Comparison of ENCODE assay signal across 8 mouse cellular contexts in the genomic region with DNA sequence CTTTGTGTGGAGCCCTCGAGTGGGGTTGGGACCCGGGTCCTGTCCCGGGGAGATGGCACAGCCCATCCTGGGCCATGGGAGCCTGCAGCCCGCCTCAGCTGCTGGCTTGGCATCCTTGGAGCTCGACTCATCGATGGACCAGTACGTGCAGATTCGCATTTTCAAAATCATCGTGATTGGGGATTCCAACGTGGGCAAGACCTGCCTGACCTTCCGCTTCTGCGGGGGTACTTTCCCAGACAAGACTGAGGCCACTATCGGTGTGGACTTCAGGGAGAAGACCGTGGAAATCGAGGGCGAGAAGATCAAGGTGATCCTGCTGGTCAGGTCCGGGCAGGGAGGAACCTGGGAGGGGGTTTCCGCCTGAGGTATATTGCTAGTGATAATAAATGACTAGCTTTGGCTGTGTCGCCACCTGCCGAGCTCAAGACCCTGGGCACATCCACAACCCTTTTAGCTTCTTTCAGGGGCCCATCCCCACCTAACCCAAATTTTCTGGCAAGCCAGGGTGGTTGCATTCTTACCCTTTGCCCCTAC. TPM values are rescaled to one million over a fixed set of nuclear protein-coding genes. Genes with fewer than 3 reads are reported as not detected.
DNase-seq lines count a peak whose midpoint lies in the region; ATAC-seq and TF ChIP-seq lines count a peak whose summit lies in the region.

No protein-coding gene starts in this region.

- TF ChIP-seq EP300 in stomach, postnatal 0 days (optimal IDR thresholded peaks at IDR 0.05) = no peak

- no peak for TF ChIP-seq CTCF in stomach, postnatal 0 days (IDR thresholded peaks at IDR 0.05; ENCODE audit: low read depth)

- no peak for DNase-seq in heart, adult 11 months
- DNase-seq in CD4-positive, CD25-positive, alpha-beta regulatory T cell, adult 2 months (ENCODE audit: low read depth, low spot score) = peak; percentile 20
- no peak for DNase-seq in forebrain, embryonic 10.5 days (ENCODE audit: extremely low spot score, low spot score)
- no peak for DNase-seq in stomach, postnatal 0 days (ENCODE audit: low spot score)
- no peak for DNase-seq in spleen, postnatal 36 days (ENCODE audit: low spot score in 2 of 2)

- H3K27ac ChIP-seq in heart, embryonic 12.5 days (ENCODE audit: poor library complexity, severe bottlenecking) = no peak overlapping the region
- peak overlapping the region; percentile 86 for H3K27ac ChIP-seq in forebrain, embryonic 10.5 days
- no peak overlapping the region for H3K27ac ChIP-seq in liver, embryonic 12.5 days
- H3K27ac ChIP-seq in stomach, postnatal 0 days (replicated peaks) = no peak overlapping the region

- peak overlapping the region; percentile 86 for H3K4me2 ChIP-seq in heart, embryonic 12.5 days
- H3K4me2 ChIP-seq in liver, embryonic 12.5 days = peak overlapping the region; percentile 67
- H3K4me2 ChIP-seq in stomach, postnatal 0 days (replicated peaks; ENCODE audit: low read depth) = peak overlapping the region; percentile 70

- no peak for ATAC-seq in heart, embryonic 12.5 days (ENCODE audit: insufficient number of reproducible peaks, low FRiP score)
- ATAC-seq in liver, embryonic 12.5 days = no peak
- ATAC-seq in stomach, postnatal 0 days (ENCODE audit: low FRiP score, low TSS enrichment) = no peak
- ATAC-seq in activated CD4-positive, CD25-positive, alpha-beta regulatory T cell, adult 4 months = no peak

- 21% methylated on average over 20 of the region's 20 CpGs for WGBS in heart, embryonic 12.5 days
- 15% methylated on average over 20 of the region's 20 CpGs for WGBS in forebrain, embryonic 10.5 days
- 15% methylated on average over 20 of the region's 20 CpGs for WGBS in liver, embryonic 12.5 days (ENCODE audit: insufficient replicate concordance)
- 19% methylated on average over 19 of the region's 20 CpGs for WGBS in stomach, postnatal 0 days

- 0 out of 2 replicates have a peak, but pooled peaks cover 4% of the 10 kb centered on the region for H3K4me1 ChIP-seq in heart, embryonic 12.5 days (replicated peaks)
- H3K4me1 ChIP-seq in forebrain, embryonic 10.5 days = peaks cover 17% of the 10 kb centered on the region
- 0 out of 2 replicates have a peak, but pooled peaks cover 3% of the 10 kb centered on the region for H3K4me1 ChIP-seq in liver, embryonic 12.5 days
- no peaks in the 10 kb centered on the region for H3K4me1 ChIP-seq in stomach, postnatal 0 days (replicated peaks; ENCODE audit: control insufficient read depth, insufficient read depth)

- no peaks in the 10 kb centered on the region for H3K36me3 ChIP-seq in heart, embryonic 12.5 days
- no peaks in the 10 kb centered on the region for H3K36me3 ChIP-seq in forebrain, embryonic 10.5 days (replicated peaks)
- H3K36me3 ChIP-seq in liver, embryonic 12.5 days = no peaks in the 10 kb centered on the region
- no peaks in the 10 kb centered on the region for H3K36me3 ChIP-seq in stomach, postnatal 0 days (ENCODE audit: control insufficient read depth, insufficient read depth, low read length)

- no peaks in the 10 kb centered on the region for H3K27me3 ChIP-seq in heart, embryonic 12.5 days (replicated peaks)
- no peaks in the 10 kb centered on the region; the same call in 1 of the 2 replicates for H3K27me3 ChIP-seq in forebrain, embryonic 10.5 days (ENCODE audit: poor library complexity, severe bottlenecking)
- peaks cover 26% of the 10 kb centered on the region for H3K27me3 ChIP-seq in liver, embryonic 12.5 days (replicated peaks)
- H3K27me3 ChIP-seq in stomach, postnatal 0 days (ENCODE audit: control insufficient read depth, insufficient read depth, low read length) = no peaks in the 10 kb centered on the region

- H3K9me3 ChIP-seq in heart, embryonic 12.5 days (replicated peaks) = no peaks in the 10 kb centered on the region
- H3K9me3 ChIP-seq in forebrain, embryonic 10.5 days = no peaks in the 10 kb centered on the region
- H3K9me3 ChIP-seq in liver, embryonic 12.5 days (replicated peaks) = no peaks in the 10 kb centered on the region
- no peaks in the 10 kb centered on the region for H3K9me3 ChIP-seq in stomach, postnatal 0 days (ENCODE audit: control insufficient read depth, low read length)

- H3K4me3 ChIP-seq in heart, embryonic 12.5 days = peak overlapping the region; percentile 55
- H3K4me3 ChIP-seq in forebrain, embryonic 10.5 days = peak overlapping the region; percentile 57
- peak overlapping the region; percentile 40 for H3K4me3 ChIP-seq in liver, embryonic 12.5 days
- peak overlapping the region; percentile 41 for H3K4me3 ChIP-seq in stomach, postnatal 0 days (ENCODE audit: low read depth, low read length)

- H3K9ac ChIP-seq in heart, embryonic 12.5 days = peak overlapping the region; percentile 74
- peak overlapping the region; percentile 27; the same call in 1 of the 2 replicates for H3K9ac ChIP-seq in liver, embryonic 12.5 days
- H3K9ac ChIP-seq in stomach, postnatal 0 days (ENCODE audit: low read length) = peak overlapping the region; percentile 31; the same call in 1 of the 2 replicates

RNA-seq across cellular contexts. Expression of gene Rab33a, which starts 0.5 kb away (rescaled TPM):
- polyA plus RNA-seq in heart, embryonic 12.5 days (2016; fragmentation: Nextera tagmentation; extraction: Ambion mirVana) = 5.7 and 6.5 TPM in 2 replicates
- polyA plus RNA-seq in forebrain, embryonic 10.5 days (2016; fragmentation: Nextera tagmentation; extraction: Ambion mirVana) = 10.6 and 10.8 TPM in 2 replicates
- polyA plus RNA-seq in liver, embryonic 12.5 days (2016; fragmentation: Nextera tagmentation; extraction: Ambion mirVana) = 0.90 and 0.93 TPM in 2 replicates
- polyA plus RNA-seq in stomach, postnatal 0 days (2015; fragmentation: Nextera tagmentation; extraction: Ambion mirVana) = 2.4 and 2.5 TPM in 2 replicates
- 1 to 10 TPM; 1.0 to 1.4 TPM for polyA plus RNA-seq in activated CD4-positive, CD25-positive, alpha-beta regulatory T cell, adult 4 months (2017; shearing (Covaris generic))

RNA-seq across cellular contexts. Expression of gene Aifm1, which starts 6.3 kb away (rescaled TPM):
- 111 TPM in 2 replicates for polyA plus RNA-seq in heart, embryonic 12.5 days (2016; fragmentation: Nextera tagmentation; extraction: Ambion mirVana)
- polyA plus RNA-seq in forebrain, embryonic 10.5 days (2016; fragmentation: Nextera tagmentation; extraction: Ambion mirVana) = 85.4 and 87.8 TPM in 2 replicates
- polyA plus RNA-seq in liver, embryonic 12.5 days (2016; fragmentation: Nextera tagmentation; extraction: Ambion mirVana) = 73.2 and 73.9 TPM in 2 replicates
- polyA plus RNA-seq in stomach, postnatal 0 days (2015; fragmentation: Nextera tagmentation; extraction: Ambion mirVana) = 45.9 TPM in 2 replicates
- polyA plus RNA-seq in activated CD4-positive, CD25-positive, alpha-beta regulatory T cell, adult 4 months (2017; shearing (Covaris generic)) = 10 to 100 TPM; 30.9 to 40.1 TPM

RNA-seq across cellular contexts. Expression of gene Elf4, which starts 56.7 kb away (rescaled TPM):
- polyA plus RNA-seq in heart, embryonic 12.5 days (2016; fragmentation: Nextera tagmentation; extraction: Ambion mirVana) = 17.0 and 18.7 TPM in 2 replicates
- polyA plus RNA-seq in forebrain, embryonic 10.5 days (2016; fragmentation: Nextera tagmentation; extraction: Ambion mirVana) = 2.0 and 2.9 TPM in 2 replicates
- 4.0 and 4.3 TPM in 2 replicates for polyA plus RNA-seq in liver, embryonic 12.5 days (2016; fragmentation: Nextera tagmentation; extraction: Ambion mirVana)
- 4.1 and 4.5 TPM in 2 replicates for polyA plus RNA-seq in stomach, postnatal 0 days (2015; fragmentation: Nextera tagmentation; extraction: Ambion mirVana)
- 10 to 100 TPM; 29.1 to 30.6 TPM for polyA plus RNA-seq in activated CD4-positive, CD25-positive, alpha-beta regulatory T cell, adult 4 months (2017; shearing (Covaris generic))
